Mouse (Mus musculus): ENCODE data around the gene Chd9. TPM values are rescaled to one million over a fixed set of nuclear protein-coding genes. Genes with fewer than 3 reads are reported as not detected.

The Chd9 gene
- polyA plus RNA-seq, 1 experiment = 609 TPM

DNA sequence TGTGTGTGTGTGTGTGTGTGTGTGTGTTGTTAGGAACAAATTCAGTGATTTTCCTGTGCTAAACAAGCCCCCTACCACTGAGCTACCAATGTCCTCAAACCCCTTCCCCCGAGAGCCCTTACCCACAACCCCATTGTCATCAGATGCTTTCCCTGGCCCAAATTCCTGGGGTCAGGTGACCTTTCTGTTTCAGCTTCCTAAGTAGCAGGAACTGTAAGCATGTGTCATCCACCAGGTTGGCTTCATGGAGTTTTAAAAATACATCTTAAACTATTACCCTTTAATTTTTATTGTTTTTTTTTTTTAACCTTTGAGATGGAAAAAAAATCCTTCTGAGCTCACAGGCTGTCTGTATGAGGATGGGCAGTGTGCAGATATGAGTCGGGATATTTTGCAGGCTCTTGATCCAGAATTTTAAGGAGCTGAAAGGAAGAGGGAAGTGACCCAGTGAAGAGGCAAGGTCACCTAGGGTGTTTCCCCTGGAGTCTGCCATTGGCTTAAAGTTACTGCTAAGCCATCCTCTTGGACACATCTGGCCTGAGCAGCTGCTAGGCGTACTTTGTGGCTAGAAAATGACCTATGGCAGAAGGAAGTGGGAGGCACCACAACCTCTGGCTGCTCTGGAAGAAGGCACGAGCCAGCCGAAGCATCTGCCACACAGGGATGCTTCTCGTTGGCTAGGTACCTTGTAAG, 5.6 kb downstream of the Chd9 start:
- WGBS = 63% methylated on average over 6 of the region's 6 CpGs
- no peak for DNase-seq (ENCODE audit: low read depth, low spot score)

DNA sequence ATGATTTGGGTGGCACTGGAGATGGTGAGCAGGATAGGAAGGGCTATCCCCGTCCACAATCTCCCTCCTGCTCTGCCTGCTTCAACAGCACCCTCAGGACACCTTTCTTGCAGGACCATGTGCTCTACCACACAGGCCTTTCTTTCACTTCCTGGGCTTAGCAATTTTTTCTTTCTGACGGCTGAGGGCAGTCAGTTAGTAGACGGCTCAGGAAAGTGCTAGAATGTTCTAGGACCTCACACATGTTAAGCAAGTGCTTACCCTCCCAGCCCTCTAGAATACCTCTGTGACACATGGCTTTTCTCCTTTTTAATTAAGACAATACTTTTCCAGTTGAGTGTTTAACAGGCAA, 6.1 kb downstream of the Chd9 start:
- no peak for DNase-seq (ENCODE audit: low read depth, low spot score)
- WGBS = 84% methylated on average over 3 of the region's 3 CpGs

DNA sequence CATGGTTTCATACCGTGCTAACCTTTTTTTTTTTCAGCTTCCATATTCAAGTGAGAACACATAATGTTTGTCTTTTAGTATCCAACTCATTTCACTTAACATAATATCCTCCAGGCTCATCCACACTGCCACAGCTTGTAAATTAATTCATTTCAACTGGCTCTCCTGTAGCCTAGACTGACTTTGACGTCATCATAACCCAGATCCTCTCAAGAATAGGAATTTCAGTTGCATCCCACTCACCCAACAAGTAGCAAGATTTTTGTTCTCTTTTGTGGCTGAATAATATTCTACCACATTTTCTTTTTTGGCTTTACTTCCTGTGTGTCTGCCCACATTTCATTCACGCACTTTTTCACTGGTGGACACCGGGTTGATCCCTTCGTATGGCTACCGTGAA, 9.3 kb downstream of the Chd9 start:
- no peak for DNase-seq (ENCODE audit: low read depth, low spot score)
- 86% methylated on average over 6 of the region's 6 CpGs for WGBS

DNA sequence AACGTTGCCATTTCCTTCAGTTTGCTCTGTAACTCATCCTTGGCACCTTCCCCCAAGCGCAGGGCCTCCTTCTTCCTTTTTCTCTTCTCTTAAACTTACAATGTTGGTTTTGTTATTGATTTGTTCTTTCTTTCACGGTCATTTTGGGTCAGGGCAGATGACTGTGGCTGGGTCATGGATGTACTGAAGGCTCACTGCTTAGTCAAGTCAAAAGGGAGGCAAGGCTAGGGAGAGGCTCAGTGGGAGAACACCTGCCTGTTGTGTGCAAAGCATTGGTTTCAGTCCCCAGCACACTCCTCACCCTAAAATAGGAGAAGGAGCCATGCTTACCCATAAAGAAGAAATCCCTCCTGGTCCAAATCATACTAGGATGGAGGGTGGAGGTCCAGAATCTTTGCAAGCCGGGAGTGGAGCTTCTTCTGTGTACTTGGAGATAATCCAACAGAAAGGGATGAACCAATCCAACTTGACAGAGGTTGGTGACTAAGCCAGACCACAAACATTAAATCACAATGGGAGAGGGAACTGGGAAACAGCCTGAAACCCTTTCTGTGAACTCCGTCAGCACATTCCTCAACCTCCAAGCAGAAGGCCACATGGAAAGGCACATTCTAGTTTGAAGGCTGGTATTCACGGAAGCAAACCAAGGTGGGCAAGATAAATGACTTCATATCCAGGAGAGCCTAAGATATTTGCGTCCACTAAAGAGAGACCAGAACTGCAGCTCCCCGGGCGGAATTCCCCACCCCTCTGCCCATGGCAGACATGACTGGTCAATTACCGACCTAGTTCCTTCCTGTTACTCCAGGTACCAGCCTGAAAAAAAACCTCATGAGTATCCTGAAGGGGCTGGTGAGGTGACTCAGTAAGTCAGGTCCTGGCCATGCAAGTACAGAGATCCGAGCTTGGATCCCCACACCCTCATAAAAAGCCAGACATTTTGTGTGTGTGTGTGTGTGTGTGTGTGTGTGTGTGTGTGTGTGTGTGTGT, 11.9 kb downstream of the Chd9 start:
- 66% methylated on average over 11 of the region's 11 CpGs for WGBS
- no peak for DNase-seq (ENCODE audit: low read depth, low spot score)

DNA sequence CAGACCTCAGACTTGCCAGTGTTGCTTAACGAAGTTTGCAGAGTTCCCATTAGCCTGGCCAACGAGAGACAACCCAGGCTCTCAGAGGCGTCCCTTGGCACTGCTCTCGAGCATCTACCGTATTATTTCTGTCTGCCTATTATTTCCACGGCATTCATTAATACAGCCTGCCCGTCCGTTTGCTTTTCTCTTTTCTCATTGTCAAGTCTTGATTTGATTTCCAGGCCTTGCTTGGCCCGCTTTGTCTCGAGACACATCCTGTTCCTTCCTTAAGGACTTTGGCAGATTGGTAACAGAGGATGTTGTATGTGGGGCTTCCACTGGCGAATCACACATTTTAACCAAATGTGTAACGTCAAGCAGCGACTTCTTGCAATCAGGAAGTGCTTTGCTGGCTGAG, 13.2 kb downstream of the Chd9 start:
- DNase-seq (ENCODE audit: low read depth, low spot score) = no peak
- WGBS = 74% methylated on average over 13 of the region's 13 CpGs

DNA sequence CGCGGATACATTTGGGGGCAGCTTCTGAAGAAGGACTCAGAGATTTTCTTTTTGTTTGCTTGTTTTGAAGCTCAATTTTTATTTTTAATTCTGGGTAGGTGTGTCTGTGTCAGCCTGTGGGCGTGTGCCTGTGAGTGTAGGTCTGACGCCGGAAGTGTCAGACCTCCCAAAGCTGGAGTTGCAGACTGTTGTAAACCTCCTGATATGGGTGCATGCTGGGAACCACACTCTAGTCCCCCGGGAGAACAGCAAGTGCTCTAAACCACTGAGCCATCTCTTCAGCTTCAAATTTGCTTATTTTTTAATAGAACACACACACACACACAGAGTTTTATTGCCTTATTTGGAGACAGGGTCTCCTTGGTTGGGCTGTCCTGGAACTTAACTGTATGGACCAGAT, 15.0 kb downstream of the Chd9 start:
- 76% methylated on average over 6 of the region's 6 CpGs for WGBS
- DNase-seq (ENCODE audit: low read depth, low spot score) = no peak

DNA sequence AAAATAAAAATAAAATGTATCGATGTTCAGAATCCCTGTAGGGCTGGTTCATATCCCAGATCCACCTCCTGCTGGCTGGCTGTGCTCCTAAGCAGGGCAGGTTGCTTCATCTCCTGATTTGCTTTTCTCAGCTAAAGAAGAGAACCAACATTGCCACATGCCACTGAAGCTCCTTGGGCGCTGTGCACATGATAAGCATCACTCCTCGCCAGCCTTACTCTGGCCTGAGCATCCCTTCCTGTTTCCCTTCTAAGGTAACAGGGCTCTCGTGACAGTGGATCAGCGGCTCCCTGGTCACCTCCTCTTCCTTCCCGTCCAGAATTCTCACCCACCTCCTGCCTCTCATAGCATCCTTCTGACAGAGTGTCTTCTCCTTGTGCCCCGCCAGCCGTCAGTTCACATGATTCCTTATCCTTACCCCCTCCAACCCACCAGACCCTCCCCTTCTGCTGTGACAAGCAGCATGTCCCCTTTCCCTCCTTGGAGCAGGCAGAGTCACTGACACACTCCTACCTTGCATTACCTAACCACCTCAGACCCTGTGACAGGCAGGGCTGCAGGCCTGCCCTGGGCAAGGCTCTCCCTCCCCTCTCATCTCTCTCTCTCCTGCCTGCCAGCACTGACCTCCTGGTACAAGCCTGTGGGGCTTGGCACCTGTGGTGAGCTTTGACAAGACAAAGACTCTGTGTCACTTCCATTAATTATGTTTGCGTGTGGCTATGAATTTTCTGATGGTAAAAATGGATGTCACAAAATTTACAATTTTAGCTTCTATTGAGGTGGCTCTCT, 16.2 kb downstream of the Chd9 start:
- no peak for DNase-seq (ENCODE audit: low read depth, low spot score)
- WGBS = 89% methylated on average over 9 of the region's 9 CpGs

DNA sequence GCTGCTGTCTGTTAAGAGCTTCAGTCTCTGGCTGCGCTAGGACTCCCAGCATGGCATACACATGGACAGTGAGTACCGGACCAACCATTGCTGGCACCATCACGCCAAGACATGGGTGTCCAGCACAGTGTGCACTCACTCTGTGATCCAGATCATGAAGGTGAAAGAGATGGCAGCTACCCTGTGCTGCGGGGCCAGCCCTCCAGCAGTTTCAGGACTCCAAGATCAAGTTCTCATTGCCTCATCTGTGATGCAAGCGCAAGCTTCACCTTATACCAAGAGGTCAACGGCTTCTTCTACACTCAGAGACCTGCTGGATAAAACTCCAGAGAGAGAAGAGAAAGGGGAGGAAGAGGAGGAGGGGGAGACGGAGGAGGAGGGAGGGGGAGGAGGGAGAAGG, 19.8 kb downstream of the Chd9 start:
- WGBS = 91% methylated on average over 7 of the region's 7 CpGs
- no peak for DNase-seq (ENCODE audit: low read depth, low spot score)

DNA sequence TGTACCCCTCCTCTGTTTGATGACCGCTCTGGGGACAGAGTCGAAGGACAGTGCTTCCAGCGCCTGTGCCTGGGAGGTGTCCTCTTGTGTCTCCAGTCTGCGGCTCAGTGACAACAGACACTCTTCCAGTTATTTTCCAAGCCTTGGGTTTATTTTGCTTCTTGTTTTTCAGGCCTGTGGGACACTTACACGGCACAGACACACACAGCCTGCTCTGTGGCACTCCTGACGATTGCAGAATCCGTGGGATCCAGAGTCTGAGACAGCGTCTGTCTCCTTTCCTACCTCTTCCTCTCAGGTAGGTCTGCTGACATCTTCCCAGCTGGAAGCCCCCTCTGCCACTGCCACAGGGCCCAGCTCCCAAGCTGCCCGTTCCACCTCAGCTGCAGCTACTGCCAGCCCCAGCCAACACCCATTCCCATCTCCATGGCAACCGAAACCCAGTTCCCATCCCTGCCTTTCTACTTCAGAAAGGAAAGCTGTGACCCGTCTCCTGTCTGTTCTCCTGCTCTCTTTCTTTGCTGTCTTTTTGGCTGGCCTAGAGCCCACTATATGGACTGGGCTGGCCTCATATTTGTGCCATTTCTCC, 21.4 kb downstream of the Chd9 start:
- DNase-seq (ENCODE audit: low read depth, low spot score) = no peak
- WGBS = 80% methylated on average over 11 of the region's 11 CpGs

DNA sequence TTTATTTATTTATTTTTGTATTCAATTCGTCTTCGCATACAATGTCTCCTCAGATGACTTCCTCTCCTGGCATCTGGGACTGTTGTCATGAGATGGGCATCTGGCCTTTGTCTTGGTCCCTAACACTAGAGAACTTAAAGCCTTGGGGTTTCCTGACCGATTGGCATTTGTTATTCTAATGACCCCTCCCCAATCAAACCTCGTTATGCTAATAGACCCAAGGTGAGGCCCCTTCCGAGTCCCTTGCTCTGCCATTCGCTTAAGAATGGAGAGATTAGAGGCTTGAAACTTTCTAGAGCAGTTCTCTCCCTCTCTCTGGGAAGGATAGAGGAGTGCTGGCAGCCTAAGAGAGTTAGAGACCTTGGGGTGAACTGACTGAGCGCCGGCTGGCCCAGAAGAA, 23.4 kb downstream of the Chd9 start:
- 87% methylated on average over 8 of the region's 8 CpGs for WGBS
- DNase-seq (ENCODE audit: low read depth, low spot score) = no peak

DNA sequence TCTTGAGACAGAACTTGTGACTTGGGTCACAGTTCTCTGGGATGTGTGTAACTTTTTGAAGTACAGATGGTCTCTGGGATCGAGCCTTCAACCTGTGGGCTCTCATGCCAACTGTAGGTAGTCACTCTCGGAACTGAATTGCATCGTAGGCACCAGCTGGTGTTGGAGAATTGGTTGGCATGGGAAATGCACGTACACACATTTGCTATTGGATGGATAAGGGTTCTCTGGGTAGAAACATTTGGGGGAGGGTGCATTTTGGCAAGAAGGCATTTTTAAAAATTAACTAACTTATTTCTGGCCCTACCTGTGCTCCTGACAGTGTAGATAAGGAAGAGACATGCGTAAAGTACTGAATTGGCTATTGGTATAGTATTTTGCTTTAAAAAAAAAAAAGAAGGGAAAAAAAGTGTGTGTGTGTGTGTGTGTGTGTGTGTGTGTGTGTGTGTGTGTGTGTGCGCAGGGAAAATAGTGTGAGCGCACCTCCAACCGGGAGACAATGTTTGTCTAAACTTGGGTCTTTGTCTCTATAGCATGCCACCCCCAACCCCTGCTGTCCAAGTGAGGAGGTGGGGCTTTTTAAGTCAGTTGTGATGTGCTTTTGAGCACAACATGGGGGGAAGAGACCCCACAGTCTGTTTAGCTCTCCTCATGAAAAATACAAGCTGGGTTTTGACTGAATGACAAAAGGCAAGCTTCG, 26.0 kb downstream of the Chd9 start:
- DNase-seq (ENCODE audit: low read depth, low spot score) = no peak
- WGBS = 61% methylated on average over 9 of the region's 9 CpGs

DNA sequence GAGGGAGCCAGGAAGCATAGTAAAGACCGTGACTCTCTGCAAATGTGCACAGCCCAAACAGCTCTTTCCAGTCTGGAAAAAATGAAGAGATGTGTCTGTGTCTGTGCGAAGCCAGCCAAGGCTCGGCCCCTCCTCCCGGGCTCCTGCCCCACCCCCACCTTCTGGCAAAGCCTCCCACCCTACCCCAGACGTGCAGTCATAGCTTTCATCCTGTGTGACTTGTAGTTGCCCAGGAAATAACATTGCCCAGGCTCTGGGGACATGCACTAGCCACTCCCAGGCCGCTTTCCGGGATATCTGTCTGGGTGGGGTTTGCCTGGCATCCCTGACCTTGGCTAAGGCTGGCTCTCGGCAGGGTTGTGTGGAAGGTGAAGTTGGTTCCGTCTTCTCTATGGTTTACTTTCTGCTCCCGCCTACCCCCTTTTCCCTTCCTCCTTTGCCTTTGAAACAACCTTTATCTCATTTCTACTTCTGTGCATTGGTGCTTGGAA, 26.6 kb downstream of the Chd9 start:
- no peak for DNase-seq (ENCODE audit: low read depth, low spot score)

DNA sequence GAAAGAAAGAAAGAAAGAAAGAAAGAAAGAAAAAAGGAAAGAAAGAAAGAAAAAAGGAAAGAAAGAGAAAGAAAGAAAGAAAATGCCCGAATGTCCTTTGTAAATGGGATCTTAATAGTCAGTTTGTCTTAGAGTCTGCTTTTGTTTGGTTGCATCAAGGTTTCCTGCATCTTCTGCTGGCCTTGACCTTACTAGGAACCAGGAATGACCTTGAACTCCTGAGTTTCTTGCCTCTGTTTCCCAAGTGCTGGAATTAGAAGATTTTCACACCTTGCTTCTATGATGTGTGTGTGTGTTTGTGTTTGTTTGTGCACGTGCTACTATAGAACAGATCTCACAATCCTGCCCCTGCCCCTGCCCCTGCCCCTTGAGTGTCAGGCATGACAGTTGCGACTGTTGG, 28.0 kb downstream of the Chd9 start:
- no peak for DNase-seq (ENCODE audit: low read depth, low spot score)
- 95% methylated on average over 3 of the region's 3 CpGs for WGBS

More for the DNA sequence above, 26.6 kb downstream of the Chd9 start:
- WGBS = 14% methylated on average over 10 of the region's 10 CpGs

DNA sequence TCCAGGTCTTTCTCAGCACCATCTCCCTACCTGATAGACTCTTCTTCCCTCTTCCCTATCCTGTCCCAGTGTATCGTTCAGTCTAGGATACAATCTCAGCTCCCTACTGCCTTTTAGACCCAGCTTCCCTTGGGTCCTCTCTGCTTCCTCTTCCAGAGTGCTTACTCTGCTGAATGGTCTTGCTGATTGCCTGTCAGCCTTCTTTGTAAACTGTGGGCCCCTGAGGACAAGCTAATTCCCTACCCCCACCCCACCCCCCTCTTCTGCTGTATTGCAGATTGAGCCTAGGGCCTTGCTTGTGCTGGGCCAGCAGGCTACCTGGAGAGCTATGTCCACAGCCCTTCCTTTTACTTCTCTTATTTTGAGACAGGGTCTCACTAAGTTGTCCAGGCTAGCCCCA, 28.8 kb downstream of the Chd9 start:
- 82% methylated on average over 1 of the region's 1 CpGs for WGBS

DNA sequence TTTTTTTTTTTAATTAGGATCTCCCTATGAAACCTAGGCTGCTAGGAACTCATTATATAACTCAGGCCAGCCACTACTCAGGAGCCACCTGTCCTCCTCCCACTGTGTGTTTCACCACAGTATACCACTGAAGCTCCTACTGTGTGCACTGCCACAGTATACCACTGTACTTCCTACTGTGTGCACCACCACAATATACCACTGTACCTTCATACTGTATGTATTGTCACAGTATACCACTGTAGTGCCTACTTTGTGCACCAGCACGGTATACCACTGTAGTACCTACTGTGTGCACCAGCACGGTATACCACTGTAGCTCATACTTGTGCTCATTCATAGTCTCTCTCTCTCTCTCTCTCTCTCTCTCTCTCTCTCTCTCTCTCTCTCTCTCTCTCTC, 29.9 kb downstream of the Chd9 start:
- WGBS = 100% methylated on average over 2 of the region's 2 CpGs
- DNase-seq (ENCODE audit: low read depth, low spot score) = no peak

More for the DNA sequence above, 28.8 kb downstream of the Chd9 start:
- no peak for DNase-seq (ENCODE audit: low read depth, low spot score)

DNA sequence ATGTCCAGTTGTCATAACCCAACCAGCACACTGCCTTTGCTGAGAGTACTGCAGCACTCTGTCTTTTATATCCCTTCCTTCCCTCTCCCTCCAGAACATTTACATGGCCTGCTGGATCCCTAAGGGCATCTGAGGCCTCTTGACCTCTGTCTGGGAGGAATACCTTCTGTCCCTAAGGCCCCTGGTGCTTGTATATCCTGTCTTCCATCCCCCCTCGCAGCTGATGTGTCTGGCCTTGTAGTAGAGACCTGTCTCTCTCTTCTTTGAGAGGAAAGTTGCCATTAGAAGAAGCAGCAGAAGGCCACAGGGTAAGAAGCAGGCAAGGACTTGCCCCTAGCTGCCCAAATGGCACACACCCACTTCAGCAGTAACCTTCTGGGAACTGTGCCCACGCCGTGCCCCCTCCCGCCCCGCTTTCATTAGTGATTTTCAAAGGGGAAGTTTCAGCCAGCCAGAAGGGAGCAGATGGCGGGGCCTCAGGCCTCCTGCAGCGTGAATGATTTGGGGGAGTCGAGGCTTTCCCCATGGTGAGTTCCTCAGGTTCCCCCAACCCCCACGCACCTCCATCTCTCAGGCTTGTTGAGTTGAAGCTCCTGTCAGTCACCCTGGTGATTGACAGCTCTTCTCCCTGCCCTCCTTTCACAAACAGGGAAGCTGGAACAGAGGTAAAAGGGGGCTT, 33.3 kb downstream of the Chd9 start:
- DNase-seq (ENCODE audit: low read depth, low spot score) = no peak
- 49% methylated on average over 9 of the region's 9 CpGs for WGBS

DNA sequence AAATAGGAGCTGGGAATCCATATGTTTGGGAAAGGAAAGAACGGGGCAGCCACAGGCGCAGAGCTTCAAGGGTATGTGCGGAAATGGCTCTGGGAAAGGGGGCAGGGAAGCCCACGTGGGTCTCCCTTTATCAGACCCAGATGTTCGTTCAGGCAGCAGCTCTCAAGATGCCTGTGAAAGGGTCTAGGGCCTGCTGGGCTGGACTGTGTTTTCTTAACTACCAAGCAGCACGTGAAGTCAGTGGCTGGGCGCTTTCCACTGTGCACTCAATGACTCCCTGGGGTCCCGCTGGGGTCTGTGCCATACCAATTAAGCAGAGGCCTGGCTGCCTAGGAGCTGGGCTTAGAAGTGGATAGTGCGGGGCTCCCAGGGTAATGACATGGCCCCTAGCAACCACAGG, 33.9 kb downstream of the Chd9 start:
- 72% methylated on average over 9 of the region's 9 CpGs for WGBS
- DNase-seq (ENCODE audit: low read depth, low spot score) = no peak

DNA sequence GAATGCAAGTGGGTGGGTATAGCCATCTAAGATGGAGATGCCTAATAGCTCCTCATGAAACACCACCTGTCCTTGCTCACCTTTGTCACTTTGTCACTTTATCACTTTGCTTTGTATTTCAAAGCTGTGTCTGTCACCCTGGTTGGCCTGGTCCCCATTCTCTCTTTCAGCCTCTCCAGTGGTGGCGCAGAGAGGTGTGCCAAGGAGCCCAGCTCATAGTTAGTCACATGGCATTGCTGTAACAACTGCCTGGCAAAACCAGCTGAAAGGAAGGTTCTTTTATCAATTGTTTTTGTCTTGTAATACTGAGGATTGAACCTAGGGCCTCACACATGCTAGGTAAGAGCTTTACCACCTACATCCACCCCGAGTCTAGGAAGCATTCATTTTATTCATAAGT, 38.9 kb downstream of the Chd9 start:
- 99% methylated on average over 2 of the region's 2 CpGs for WGBS
- DNase-seq (ENCODE audit: low read depth, low spot score) = no peak

DNA sequence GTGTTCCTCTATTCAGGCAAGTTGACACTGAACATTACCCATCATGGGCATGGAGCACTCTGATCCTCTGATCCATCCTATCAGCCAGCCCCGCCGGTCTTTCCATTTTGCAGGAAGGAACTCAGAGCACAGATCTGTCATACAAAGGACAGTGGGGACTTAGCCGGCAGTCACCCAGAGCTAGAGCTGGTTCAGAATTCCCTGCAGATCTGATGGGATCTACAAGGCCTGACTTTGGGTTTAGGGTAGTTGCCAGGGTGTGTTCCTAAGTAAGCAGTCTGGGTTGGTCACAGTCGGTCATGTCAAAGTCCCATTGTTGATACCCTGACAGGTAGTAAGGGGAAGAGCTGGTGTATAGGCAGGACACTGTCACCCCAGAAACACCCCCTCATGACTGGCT, 39.8 kb downstream of the Chd9 start:
- no peak for DNase-seq (ENCODE audit: low read depth, low spot score)
- 81% methylated on average over 4 of the region's 4 CpGs for WGBS

All from large intestine, adult 2 months (tissue).